Mouse (Mus musculus) granulocyte monocyte progenitor cell, adult 5-6 weeks (primary cell): ENCODE data around the gene Crygd. TPM values are rescaled to one million over a fixed set of nuclear protein-coding genes. Genes with fewer than 3 reads are reported as not detected.
"Not testable (repeated sequence)": the region's sequence is repeated elsewhere in the genome, so short reads cannot be mapped to it uniquely, and the experiment has no call there.

Source experiments
- ATAC-seq: replicated peaks from 2 replicates; pipeline ENCODE4 v1.8.0; 2016; ENCODE audit warnings: mild to moderate bottlenecking, moderate TSS enrichment, inconsistent platforms; ENCODE audit not compliant: poor library complexity, severe bottlenecking
- total RNA-seq, 2 experiments: library from RNA; stranded (forward) in 1 of 2; stranded (reverse) in 1 of 2; fragments of 200-712, 200-1000 nt in 1 of 2; fragments of >200 nt in 1 of 2; fragmentation: Nextera tagmentation in 1 of 2; gene quantifications; 2 replicates each; pipeline ENCODE4 v1.2.3; 2014 to 2017

Gene Crygd
- total RNA-seq (2014; fragmentation: Nextera tagmentation) = not detected in 2 replicates
- not detected in 2 replicates for total RNA-seq (2017)

DNA sequence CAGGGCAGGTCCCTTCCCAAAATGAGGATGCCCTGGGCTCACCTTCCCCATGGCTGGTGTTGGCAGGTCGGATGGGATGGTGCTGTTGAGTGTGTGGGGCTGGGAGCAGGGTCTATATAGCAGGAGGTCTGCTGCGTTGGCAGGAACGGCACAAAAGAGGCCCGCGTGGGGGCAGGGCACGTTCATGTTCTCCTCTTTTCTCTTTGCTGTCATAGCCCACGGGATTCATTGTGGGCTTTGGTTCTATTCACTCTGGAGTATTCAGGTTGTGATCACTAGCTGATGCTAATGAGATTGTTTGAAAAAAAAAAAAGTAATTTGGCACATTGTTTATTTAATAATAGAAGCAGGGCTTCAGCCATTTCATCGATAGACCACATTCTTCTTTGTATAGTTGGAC, at the start of gene Crygd:
TSS of gene Crygd (minus strand) at position 101 of the 400 bp plus-strand sequence.
- ATAC-seq = no peak

DNA sequence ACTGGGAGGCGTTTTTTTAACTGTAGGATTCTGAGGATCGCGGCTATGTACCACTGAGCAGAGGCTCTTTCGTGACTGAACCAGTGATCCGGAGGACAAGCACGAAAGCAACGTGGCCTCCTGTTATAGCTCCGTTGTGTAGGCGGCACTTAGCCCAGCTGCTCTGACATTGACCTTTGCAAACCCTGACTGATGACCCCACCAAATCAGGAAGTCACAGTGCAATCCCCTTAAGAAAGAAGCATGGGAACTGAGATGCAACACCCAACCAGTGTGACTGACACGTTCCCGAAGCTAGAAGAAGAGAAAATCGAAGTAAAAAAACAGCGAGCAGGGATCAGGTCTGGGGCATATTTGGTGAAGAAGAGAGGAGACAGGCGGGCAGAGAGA, 49.5 kb upstream of the Crygd start:
- ATAC-seq = peak; percentile 56

DNA sequence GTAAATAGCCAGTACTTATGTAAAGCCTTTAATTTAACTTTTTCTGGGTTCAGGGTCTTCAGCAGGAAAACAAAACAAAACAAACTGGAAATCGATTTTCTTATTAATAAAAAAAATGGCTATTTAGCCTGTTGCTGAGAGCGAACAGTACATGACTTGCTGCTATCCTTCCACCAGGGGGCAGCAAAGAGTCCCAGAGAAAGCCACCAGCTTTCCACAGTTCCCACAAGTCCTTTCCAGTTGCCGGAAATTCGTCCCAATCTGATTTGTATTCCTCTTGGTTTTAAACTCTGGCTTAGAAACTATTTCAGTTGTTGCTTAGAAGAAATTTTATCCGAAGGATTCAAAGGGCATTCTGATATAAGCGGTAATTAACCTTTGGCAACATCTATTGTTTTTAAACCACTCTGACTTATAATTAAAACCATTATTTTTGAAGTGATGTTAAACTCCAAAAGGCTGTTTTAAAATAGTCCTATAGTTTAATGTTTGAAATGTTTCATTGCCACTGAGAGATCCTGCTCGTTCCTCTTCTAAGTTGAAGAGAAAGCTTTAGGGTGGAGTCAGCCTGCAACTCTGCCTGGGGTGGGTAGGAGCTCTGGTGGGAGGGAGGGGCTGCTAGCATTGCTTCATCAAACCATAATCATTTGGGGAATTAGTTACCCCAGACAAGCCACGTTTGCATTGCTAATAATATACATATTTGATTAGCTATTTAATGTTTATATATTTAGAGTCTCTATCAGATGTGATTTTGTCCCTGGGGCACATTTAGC, 49.0 kb upstream of the Crygd start:
- peak; percentile 45 for ATAC-seq

DNA sequence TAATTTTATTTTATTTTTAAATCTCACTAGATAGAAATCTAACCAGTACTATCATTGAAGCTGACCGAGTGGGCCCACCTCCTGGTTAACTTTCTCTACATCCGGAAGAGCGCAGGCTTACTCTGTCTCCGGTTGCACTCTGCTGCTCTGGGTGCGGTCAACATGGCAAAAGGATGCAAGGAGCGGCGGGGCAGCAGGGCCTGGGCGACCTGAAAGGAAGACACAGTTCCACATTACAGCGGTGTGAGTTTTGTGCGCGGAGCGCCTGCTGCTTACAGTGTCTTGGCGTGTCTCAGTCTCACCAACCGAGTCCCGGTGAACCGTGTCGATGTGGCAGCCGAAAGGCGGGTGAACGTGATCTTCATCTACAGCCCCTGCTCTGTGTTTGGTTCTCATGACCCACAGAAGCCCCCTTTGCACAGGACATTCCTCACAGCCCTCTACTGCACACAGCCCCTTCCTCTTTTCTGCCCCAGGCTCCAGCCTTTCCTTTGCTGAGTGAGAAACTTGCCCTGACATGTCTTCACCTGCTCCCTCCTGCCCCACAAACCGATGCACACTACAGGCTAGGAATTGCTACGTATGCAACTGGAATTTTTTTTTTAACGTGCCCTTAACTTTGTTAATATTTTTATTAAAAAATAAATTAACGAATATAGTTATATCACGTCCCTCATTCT, 46.6 kb upstream of the Crygd start:
- no peak for ATAC-seq

DNA sequence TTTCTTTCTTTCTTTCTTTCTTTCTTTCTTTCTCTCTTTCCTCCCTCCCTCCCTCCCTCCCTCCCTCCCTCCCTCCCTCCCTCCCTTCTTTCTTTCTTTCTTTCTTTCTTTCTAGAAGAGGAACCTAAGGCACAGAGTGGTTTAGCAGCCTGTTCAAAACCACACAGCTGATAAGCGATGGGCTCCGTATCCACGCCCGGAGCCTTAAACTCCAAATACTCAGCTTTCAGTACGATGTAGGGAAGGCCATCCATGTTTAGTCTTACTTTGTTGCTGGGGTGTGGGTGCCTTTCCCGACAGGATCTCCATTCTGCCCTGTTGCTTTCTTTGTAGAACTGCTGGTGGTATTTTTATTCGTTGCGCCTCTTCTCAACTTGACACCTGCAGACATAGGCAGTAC, 45.9 kb upstream of the Crygd start:
- ATAC-seq = no peak

DNA sequence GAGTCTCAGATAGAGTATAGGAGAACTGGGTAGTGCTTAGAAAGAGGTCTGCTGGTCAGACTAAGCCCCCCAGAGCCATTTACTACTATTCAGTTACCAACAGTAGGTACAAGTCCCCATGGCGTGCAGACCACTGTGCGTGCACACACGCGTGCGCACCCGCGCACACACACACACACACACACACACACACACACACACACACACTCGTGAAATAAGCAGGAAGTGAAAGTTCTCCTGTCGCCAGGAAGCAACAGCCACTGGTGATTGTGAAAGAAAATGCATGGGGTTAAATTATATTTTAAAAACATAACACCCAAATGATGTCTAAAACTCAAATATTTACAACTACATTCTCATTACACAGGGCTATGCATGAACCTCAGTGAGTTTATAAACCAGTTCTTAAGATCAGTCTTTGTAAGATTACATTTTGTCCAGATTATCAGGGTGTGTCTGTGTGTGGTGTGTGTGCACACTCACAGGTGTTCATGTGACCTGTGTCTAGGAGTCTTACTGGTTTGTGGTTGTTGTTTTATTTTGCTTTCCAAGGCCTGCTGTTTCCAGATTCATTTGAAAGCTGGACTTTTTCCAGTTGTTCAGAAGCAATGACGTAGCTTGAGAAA, 44.5 kb upstream of the Crygd start:
- ATAC-seq = peak; percentile 71

DNA sequence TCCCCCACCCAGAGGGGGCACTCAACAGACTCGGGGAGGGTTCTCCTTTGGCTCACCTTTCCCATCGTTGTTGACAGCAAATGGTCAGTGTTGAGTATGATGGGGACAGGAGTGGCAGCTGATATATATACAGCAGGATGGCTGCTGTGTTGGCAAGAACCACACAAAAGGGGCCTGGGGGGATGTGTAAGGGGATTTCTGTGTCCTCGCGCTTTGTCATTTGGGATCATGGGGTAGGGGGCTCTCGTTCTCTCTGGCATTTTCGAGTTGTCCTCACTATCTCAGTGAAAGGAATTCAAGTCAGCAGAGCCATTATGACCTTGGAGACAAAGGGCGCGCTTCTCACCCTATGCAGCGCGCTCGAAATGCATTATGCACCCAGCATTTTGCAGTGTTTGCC, 40.0 kb upstream of the Crygd start, which contains the start of gene Cryga:
TSS of gene Cryga (minus strand) at position 101 of the 400 bp plus-strand sequence.
- no peak for ATAC-seq

DNA sequence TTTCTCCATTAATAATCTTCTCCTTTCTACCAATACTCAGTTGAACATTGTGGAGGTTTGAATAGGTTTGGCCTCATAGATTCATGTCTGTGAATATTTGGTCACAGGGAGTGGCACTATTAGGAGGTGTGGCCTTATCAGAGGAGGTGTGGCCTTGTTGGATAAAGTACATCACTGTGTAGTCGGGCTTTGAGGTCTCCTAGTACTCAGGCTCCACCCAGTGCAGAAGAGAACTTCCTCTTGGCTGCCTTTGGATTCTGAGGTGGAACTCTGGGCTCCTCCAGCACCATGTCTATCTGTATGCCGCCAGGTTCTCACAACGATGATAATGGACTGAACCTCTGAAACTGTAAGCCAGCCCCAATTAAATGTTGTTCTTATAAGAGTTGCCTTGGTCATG, 33.7 kb upstream of the Crygd start:
- ATAC-seq = peak; percentile 48; the same call in 1 of the 2 replicates

DNA sequence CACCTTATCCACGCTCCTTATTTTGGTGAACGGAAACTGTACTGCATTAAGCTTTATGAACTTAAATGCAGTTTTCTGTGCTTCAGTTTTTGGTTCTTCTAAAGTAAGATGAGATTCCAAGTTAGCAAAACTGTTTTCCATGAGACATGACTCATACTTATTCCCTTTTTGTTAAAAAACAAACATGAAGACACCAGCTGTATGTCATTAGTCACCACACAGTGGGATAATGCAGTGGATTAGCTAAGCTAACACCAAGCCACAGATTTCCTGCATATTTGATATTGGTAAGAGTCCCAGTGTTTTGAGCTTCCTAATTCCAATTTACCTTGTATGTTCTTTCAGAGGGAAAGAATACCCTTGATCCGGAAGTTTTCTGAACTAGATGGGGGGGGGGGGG, 28.3 kb upstream of the Crygd start:
- ATAC-seq = 0 out of 2 replicates have a peak, but pooled peaks have one; percentile 19

DNA sequence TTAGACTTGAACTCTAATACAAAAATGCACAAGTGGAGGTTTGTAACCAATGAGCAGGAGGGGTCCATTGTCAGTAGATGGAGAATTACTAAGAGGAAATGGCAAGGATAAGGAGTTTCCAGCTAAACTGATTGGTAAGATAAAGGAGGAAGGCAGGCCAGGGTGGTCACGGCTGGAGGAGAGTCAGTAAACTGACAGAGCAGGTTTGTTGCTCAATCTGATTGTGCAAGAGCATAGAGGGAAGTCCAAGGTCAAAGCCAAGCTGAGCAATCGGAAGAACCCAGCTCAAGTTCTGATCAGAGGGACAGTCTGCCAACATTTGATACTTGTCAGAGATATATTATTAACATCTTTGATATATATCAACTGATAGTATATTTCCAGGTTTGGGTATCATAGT, 27.1 kb upstream of the Crygd start:
- peak; percentile 88 for ATAC-seq

DNA sequence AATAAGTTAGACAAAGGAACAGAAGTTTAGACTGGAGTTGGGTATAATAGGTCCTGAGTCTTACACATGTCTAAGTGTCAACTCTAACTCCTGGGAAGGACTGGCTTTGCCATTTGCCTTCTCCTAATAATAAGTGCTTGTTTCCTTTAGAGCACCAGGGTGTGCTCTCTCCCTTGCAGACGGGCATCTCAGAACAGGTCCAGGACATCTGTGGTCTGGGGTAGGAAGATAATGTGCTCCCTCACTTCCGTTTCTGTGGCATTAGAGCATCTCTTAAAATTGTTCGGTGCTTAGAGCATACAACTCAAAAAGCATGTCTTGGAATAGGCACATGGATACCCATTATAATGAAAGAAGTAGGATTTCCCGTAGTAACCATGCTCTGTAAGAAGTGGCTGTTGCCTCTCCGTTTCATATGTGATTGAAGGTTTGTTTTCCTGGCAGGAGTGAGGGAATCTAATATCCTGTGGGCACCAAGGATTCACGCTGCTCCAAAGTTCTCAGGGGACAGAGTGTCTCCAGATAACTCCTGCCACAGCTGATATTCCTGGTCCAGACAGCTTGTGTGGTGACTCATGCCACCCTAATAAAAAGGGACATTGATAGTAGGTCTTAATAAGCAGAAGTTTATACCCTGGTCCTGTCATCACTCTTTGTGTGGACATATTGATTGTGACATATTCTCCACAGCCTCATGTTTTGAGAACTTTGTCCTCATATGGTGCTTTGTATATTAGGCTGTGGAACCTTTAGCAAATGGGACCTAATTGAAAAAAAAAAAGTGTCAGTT, 25.5 kb upstream of the Crygd start:
- ATAC-seq = peak; percentile 75

DNA sequence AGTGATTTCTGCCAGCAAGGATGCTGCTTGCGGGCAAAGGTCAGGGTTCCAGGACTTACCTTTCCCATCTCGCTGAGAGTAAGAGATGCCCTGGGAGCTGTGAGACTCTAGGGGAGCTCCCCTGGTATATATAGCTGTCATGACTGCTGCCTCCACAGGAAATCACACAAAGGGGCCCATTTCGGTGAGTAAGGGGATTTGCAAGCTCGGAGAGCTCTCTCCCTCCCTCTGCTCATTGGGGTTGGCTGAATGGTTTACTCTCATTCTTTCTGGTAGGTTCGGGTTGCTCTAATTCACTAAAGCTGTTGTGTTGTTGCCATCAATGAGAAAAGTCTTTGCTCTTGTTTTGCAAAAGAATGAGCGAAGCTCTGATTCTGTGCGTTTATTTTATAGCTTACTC, 18.9 kb upstream of the Crygd start, which contains the start of gene Crygb:
TSS of gene Crygb (minus strand) at position 101 of the 400 bp plus-strand sequence.
- ATAC-seq = no peak

DNA sequence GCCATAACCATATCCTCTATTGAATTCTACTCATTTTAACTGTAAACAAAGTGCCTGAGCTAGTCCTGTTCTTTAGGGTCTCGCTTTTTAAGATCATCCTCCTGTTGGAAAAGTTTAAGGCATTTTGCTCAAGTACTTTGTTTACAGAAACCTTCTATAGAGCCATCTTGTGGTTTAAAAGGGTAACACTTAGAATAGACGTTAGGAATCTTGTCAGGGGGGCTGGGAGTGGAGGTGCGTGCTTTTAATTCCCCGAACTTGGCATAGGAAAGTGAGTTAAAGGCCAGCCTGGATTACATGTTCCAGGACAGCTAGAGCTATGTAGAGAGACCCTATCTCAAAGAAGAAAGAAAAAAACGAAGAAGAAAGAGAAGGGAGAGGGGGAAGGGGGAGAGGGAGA, 12.4 kb upstream of the Crygd start:
- ATAC-seq = no peak

DNA sequence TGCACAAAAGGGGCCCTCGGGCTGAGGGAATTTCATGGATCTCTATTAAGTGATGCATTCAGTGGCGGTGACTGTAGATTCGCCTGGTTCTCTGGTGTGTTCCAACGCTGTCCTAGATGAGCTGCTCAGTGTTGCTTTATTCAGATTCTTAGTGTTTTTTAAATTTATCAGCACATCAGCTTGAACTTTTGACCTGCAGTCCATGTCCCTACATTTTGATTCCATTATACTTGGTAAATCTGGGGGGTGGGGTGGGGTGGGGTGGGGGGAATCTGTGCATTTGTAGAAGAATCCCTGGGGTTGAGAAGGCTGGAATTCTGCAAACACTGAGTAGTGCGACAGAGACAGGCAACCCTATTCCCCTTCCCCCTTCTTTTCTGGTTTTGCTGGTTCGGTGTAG, 10.3 kb upstream of the Crygd start, which contains the start of gene Crygc:
TSS of gene Crygc (minus strand) at position 101 of the 400 bp plus-strand sequence.
- ATAC-seq = no peak

DNA sequence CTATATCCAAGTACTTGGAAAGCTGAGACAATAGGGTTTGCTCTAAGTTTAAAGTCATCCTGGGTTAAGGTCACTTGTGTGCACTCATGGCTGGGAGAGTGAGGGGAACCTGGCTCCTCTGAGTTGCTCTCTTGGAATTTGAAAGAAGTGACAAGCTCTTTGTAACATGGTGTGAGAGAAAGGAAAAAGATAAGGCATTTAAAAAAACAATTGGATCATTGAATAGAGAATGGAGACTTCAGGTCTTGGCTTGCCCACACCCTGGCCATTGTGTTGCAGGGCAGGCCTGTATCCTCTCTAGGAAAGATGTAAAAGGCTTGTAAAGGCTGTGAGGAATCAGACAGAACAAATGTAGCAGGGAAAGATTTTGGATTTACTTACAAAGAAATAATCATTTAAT, 4.6 kb upstream of the Crygd start:
- ATAC-seq = no peak

DNA sequence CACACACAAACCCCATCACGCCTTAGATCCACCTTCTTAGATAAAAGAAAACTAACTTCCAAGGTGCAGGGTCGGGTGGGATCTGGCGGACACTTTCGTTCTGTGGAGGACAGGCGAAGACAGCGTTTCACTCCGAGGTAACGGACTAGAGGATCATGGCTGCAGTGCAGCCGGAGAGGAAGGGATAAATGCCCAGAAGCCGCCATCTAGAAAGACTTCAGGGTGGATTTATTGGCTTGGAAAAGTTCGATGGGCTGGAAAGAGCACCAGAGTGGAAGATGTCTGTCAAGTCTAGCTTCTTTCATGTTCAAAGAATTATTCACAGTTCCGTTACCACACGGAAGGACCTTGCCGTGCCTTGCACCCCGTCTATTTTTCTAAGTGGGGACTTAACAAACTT, 949 bp upstream of the Crygd start:
- no peak for ATAC-seq

DNA sequence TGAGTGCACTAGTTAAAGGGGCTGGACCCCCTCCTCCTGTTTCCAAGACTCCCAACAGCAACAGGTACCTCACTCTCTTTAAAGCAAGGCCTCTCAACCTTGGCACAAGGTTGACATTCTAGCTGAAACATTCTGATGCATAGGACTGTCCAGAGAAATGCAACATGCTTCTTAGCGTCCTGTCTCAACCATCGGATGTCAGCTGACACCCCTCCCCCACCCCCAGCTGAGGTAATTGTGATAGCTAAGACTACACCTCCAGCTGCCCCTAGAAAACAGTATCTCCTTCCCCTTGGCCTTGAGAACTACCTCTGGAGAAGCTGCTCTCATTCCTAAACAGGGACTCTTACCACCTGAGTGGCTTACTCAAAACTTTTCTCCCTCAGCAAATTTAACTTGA, 11.1 kb downstream of the Crygd start:
- no peak for ATAC-seq

DNA sequence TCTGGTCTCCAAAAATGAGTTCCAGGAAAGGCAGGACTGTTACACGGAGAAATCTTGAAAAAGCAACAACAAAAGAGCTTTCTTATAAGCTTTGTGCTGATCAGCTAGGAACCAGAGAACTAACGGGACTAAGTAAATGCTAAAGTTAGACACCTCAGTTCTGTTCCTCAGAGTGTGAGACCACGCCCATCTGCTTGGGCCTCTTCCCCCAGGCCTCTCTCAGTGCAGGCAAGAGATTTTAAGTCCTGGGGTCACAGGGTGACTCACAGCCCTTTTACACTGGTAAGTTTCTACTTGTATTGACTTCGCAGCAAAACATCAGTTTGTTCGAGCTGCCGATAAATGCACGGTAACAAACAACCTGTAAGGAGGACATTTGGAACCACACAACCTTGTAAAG, 11.6 kb downstream of the Crygd start:
- ATAC-seq = no peak

DNA sequence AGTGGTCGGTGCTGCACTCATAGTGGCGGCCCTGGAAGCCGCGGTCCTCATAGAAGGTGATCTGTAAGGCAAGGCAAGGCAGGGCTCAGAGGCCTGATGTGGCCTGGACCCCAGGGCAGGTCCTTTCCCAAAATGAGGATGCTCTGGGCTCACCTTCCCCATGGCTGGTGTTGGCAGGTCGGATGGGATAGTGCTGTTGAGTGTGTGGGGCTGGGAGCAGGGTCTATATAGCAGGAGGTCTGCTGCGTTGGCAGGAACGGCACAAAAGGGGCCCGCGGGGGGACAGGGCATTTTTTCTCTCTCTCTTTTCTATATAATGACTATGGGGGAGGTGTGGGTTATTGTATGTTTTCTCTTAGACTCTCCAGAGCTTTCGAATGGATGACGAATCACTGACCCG, 12.3 kb downstream of the Crygd start, which contains the start of gene Cryge:
TSS of gene Cryge (minus strand) at position 198 of the 400 bp plus-strand sequence.
- not testable (repeated sequence) for ATAC-seq

DNA sequence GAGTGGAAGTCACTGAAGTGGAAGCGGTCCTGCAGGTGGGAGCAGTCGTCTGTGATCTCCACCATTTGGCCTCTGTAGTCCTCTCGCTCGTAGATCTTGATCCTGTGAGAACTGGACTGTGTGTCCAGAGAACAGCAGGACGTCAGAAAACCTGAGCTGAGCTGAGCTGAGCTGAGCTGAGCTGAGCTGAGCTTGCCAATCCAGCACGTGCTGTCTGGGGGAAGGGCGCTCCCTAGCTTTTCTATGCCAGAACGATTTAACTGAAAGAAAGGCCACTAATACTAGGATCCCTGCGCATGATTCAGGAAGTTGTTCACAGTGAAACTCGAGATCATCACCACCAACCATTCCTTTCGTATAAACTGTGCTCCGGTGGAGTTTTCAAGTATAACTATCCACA, 14.5 kb downstream of the Crygd start:
- ATAC-seq = no peak
